Mouse (Mus musculus): Measurements from ENCODE around the gene Hhipl1.
A peak's percentile ranks its signal among the peaks of the same experiment; 100 is the strongest.

Gene Hhipl1

DNA sequence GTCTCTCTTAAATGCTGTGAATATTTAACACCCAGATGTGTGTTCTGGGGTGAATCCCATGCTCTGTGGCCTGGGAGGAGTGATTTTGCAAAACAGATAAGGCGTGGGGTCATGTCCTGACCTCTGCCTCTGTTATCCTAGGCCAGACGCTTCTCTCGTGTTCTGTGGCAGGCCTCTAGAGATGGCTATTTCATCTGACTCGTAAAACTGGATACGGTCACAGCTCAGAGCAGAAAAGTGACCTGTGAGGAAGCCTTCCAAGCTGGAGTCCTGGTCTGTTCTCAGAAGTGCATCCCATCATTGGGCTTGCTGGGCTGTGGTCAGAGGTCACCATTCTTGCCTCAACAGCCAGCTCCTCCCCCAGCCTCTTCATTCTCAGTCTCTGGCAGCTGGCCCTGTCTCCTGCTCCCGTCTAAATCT is 6.4 kb downstream of the Hhipl1 start:
- no peak for DNase-seq (ENCODE audit: low read depth, low spot score)

DNA sequence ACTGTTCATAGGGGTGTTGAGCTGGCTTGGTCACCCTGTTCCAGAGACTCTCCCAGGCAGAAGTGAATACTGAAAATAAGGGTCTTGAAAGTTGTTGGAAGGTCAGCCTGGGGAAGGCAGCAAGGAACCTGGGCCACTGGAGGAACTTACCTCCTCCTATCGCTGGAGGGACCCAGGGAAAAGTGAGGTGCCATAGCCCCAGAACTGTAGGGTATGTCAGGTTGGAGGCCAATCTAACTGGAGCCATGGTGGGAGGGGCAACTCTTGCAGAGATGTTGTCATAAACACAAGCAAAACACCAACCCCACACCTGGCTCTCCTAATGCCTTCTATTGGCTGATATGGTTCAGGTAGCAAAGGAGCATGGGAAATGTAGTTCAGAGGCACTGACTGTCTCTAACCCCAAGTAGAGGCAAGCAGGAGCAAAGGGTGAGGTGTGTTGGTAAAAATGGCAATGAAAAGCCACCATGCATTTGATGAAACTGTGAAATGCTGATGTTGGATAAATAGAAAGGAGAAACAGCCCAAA is 7.2 kb downstream of the Hhipl1 start:
- DNase-seq (ENCODE audit: low read depth, low spot score): no peak

GRCm38 (mm10) chr12:108315818-108316217 is 9.7 kb downstream of the Hhipl1 start:
- DNase-seq (ENCODE audit: low read depth, low spot score): no peak

DNA sequence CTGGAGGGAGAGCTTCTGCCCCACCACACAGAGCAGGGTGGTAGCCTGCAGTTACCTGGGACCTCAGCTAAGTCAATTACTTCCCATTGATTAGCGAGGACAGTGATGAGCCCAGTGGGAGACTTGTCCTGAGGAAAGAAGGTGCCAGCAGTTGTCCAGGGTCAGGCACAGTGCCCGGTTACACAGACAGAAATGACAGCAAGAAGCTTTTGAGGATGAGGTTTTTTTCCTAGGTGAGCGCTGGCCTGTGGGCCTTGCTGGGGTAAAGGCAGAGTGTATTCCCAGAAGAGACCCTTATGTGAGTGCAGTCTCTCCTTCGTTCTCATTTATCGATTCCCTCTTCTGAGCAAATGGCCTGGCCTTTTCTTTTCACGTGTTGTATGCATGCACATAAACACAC is 10.6 kb downstream of the Hhipl1 start:
- no peak for DNase-seq (ENCODE audit: low read depth, low spot score)

GRCm38 (mm10) chr12:108317201-108317738 is 11.2 kb downstream of the Hhipl1 start:
- no peak for DNase-seq (ENCODE audit: low read depth, low spot score)

- DNase-seq (ENCODE audit: low read depth, low spot score): no peak
Measured at GRCm38 (mm10) chr12:108317826-108318430, 11.9 kb downstream of the Hhipl1 start.

DNA sequence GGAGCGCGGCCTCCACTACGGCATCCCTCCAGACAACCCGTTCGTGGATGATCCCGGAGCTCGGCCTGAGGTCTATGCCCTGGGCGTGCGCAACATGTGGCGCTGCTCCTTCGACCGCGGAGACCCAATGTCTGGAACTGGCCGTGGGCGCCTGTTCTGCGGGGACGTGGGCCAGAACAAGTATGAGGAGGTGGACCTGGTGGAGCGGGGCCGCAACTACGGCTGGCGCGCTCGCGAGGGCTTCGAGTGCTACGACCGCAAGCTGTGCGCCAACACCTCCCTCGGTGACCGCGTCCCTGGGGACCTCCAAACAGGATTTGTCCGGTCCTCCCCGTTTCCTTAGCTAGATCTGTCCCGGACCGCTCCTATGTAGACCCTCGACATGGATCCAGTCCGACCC is 12.4 kb downstream of the Hhipl1 start:
- no peak for DNase-seq (ENCODE audit: low read depth, low spot score)

- no peak for DNase-seq (ENCODE audit: low read depth, low spot score)
Measured at GRCm38 (mm10) chr12:108320096-108320495, 14.0 kb downstream of the Hhipl1 start.

DNA sequence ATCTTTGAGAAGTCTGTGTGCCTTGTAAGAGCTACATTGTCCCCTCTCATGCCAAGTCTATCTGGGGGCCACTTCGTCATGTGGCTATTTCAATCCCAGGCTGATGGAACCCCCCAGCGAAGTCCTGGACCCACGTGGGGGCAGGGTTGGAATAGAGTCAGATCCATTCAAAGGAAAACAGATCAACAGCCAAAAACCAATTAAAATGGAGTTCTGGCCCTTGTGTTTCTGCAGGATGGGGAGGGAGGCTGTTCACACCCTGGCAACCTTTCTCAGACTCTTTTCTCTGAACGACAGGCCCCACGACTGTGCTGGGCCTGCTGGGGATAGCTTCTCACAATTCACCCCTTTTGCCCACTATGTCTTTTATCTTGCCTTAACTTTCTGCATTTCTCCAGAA is 20.3 kb downstream of the Hhipl1 start:
- DNase-seq (ENCODE audit: low read depth, low spot score): no peak

- no peak for DNase-seq (ENCODE audit: low read depth, low spot score)
Measured at GRCm38 (mm10) chr12:108327889-108328491, 21.9 kb downstream of the Hhipl1 start.

DNA sequence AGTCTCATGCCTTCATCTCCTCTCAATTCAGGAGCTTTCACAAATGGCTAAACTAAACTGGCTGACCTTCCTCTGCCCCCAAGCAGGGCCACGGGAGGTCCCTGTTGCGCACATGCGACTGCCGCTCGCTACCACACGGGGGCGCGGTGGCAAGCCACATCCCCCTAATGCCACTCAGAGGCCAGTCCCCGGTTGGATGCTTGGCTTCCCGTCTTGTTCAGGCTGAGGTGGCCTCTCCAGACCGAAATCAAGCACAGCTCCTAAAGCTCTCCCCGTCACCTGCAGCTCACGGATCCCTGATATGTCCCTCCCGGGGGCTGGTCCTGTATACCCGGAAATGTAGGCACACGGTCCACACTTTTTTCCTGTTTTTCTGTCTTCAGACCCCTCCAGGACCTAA is 27.0 kb downstream of the Hhipl1 start:
- DNase-seq (ENCODE audit: low read depth, low spot score): peak; percentile 82

GRCm38 (mm10) chr12:108333481-108333882 is 27.4 kb downstream of the Hhipl1 start:
- peak; percentile 48 for DNase-seq (ENCODE audit: low read depth, low spot score)

DNA sequence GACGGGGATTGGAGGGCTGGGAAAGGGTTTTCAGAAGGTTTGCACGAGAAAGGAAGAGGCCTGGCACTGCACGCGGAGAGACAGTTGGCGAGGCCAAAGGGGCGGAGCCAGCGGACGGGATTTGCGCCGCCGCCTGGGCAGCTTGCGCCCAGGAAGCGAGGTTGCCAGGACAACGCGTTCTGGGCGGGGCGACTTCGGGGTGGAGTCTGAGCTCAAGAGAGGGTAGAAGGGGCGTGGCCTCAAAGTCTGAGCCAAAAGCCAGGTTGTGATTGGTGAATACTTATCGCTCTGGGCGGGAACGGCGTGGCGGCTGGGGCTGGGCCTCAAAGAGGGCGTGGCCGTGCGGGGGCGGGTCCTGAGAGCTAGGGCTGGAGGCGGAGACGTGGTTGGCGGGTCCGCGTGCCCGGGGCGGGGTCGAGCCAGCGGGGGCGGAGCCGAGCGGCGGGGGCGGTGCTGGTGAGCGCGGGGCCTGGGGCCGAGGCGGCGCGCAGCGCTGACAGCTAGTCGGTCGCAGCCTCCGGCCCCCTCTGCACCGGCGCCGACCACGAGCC is 27.9 kb downstream of the Hhipl1 start, which contains the start of gene Cyp46a1:
TSS of gene Cyp46a1 (plus strand) at position 487 of the 551 bp plus-strand sequence.
- peak; percentile 96 for DNase-seq (ENCODE audit: low read depth, low spot score)

- DNase-seq (ENCODE audit: low read depth, low spot score): no peak
Measured at GRCm38 (mm10) chr12:108334529-108334928, 28.5 kb downstream of the Hhipl1 start.

DNA sequence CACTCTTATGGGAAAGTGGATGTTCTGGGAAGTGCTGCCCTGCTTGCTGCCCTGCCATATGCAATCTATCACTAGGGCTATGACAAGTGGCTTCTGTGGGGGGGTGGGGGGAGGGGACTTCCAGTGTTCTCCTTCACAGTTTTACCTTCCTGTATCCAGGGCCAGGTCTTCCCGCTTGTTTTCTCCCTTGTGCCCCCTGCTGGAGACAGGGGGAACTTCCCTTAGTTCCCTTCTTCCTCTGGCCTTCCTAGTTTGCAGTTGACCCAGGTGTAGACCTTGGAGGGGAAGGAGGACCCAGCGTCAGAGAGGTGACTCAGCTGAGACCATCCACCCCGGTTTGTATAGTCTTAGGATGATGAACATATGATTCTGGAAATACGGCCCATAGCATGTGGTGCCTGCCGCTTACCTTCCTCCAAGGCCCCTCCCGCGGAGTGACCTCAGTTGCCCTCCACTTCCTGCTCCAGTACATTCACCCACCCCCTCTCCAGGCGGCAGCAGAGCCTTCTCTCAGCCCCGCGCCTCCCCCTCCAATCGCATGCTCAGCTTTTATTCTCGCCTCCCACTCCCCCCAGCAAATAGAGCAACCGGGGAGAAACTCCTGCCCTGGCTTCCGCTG is 32.6 kb downstream of the Hhipl1 start:
- DNase-seq (ENCODE audit: low read depth, low spot score): peak; percentile 59

DNA sequence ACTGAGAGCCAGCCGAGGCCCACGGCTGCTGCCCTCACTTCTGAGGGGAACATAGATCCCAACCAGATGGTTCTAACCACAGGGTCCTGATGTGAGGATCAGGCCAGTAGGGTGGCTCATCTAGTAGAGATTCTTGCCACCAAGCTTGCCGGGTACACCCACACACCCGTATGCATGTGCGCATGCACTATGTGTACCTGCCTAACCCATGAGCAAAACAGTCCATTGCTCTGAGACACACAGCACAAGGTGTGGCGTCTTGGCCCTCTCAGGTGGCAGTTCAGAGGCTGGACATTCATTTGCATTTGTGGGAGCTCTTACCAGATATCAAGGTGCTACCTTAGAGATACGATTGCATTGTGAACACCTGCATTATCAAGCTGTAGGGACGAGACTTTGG is 42.1 kb downstream of the Hhipl1 start:
- DNase-seq (ENCODE audit: low read depth, low spot score): no peak

DNA sequence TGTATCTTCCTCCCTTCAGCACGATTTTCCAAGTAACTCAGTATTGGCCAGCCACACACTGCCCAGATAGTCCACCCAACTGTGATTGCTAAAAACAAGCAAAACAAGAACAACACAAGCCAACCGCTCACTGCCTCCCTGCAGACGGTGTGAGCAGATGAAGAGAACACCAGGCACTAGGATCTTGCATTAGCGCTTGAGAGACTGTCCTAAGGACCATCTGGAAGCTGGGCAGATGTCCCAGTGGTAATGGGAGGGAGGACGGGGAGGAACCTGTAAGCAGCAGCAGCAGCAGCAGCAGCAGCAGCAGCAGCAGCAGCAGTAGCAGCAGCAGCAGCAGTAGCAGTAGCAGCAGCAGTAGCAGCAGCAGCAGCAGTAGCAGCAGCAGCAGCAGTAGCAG is 43.0 kb downstream of the Hhipl1 start:
- no peak for DNase-seq (ENCODE audit: low read depth, low spot score)

DNA sequence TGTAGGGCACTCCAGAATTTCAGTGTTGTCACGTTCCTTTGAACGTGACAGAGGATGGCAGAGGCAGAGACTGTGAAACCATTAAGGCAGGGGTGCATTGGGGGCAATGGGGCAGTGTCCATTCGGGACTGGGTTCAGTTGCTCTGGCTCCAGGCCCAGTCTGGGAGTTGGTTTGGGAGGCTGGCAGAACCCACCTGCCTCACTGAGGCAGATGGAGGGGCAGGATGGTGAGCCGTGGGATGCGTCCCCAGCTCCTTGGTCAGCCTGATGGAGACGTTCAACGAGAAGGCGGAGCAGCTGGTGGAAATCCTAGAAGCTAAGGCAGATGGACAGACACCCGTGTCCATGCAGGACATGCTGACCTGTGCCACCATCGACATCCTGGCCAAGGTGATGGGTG is 44.9 kb downstream of the Hhipl1 start:
- DNase-seq (ENCODE audit: low read depth, low spot score): no peak

DNA sequence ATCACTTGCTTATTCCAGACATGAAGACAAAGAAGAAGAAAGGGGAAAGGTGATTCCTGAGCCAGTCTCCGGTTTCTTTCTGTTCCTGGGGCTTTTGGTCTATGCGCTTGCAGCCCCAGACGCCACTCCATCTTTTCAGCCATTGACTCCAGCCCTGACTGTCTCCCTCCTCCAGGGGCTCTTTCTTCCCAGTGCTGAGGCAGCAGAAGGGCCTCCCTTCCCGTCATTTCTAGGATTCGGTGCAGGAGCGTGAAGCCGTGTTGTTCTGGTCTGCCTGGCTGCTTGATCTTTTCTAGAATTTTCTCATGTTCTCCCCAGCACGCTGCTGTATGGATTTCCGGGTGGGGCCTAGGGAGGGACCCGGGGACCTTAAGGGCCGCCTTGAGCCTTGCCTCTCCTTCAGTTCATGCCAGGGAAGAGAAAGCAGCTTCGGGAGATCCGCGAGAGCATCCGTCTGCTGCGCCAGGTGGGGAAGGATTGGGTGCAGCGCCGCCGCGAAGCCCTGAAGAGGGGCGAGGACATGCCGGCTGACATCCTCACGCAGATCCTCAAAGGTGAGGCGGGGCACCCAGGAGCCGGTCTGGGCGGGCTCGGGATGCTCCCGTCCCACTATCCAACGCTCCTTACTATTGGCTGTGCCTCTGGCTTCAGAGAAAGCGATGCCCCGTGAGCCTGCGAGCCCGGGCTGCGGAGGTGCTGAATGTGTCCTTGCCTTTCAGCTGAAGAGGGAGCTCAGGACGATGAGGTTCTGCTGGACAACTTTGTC is 46.5 kb downstream of the Hhipl1 start:
- DNase-seq (ENCODE audit: low read depth, low spot score): no peak

GRCm38 (mm10) chr12:108354284-108354683 is 48.2 kb downstream of the Hhipl1 start:
- no peak for DNase-seq (ENCODE audit: low read depth, low spot score)

DNA sequence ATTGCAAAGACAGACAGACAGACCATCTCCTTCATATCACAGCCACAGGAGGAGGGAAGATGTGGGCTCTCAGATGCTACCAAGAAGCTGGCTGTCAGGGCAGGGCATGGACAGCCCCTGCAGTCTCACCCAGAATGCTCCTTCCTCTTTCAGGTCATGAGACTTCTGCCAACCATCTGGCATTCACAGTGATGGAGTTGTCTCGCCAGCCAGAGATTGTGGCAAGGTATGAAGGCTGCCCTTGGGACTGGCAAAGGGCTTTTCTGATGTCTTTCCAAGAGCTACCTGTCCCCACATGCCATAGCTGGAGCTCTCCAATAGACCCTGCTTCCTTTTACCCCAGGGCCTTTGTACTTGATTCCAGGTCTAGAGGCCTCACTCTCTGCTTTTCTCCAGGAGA is 49.2 kb downstream of the Hhipl1 start:
- DNase-seq (ENCODE audit: low read depth, low spot score): no peak

DNA sequence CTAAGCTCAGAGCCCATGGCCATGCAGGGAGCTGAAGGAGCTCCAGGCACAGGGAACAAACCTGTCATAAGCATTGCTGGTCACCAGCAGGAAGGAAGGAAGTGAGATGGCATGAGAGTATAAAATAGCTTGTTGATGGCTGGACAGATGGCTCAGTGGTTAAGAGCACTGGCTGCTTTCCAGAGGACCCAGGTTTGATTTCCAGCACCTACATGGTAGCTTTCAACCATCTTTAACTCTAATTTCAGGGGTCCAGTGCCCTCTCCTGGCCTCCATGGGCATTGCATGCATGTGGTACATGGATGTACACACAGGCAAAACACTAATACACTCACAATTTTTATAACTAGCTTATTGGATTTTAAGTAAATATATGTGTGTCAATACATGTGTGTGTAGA is 49.9 kb downstream of the Hhipl1 start:
- DNase-seq (ENCODE audit: low read depth, low spot score): no peak
